Mouse (Mus musculus): ENCODE results near the gene Dbnl. TPM values are rescaled to one million over a fixed set of nuclear protein-coding genes. Genes with fewer than 3 reads are reported as not detected.

Dbnl gene
- 99.8 and 104 TPM in 2 replicates for polyA plus RNA-seq (2015; fragmentation: Nextera tagmentation; extraction: Ambion mirVana)

- peak within 1 kb of the TSS; percentile 97 for H3K27ac ChIP-seq (replicated peaks)
- DNase-seq (ENCODE audit: low spot score) (peak; percentile 98), ATAC-seq (ENCODE audit: low FRiP score, low TSS enrichment) (peak; percentile 96)
- TF ChIP-seq EP300 (optimal IDR thresholded peaks at IDR 0.05): no peak
- TF ChIP-seq CTCF (IDR thresholded peaks at IDR 0.05; ENCODE audit: low read depth): peak; percentile 83
- peak within 1 kb of the TSS; percentile 85 for H3K4me2 ChIP-seq (replicated peaks; ENCODE audit: low read depth)
- H3K9me3 ChIP-seq (ENCODE audit: control insufficient read depth, low read length): no peaks in the 10 kb centered on the region
- 0 out of 2 replicates have a peak, but pooled peaks cover 11% of the 10 kb centered on the region for H3K36me3 ChIP-seq (ENCODE audit: control insufficient read depth, insufficient read depth, low read length)
- under 1% methylated on average over 74 of the region's 74 CpGs for WGBS
- H3K9ac ChIP-seq (ENCODE audit: low read length): peak within 1 kb of the TSS; percentile 86
- H3K27me3 ChIP-seq (ENCODE audit: control insufficient read depth, insufficient read depth, low read length): no peaks in the 10 kb centered on the region
- H3K4me3 ChIP-seq (ENCODE audit: low read depth, low read length): peak within 1 kb of the TSS; percentile 90
- peaks cover 5% of the 10 kb centered on the region; the same call in 1 of the 2 replicates for H3K4me1 ChIP-seq (replicated peaks; ENCODE audit: control insufficient read depth, insufficient read depth)
These were observed at the start of gene Dbnl for GRCm38 (mm10) chr11:5788056-5789014. Dbnl (plus strand) TSS chr11:5788488.

- no peaks in the 10 kb centered on the region for H3K27me3 ChIP-seq (ENCODE audit: control insufficient read depth, insufficient read depth, low read length)
- peaks cover 4% of the 10 kb centered on the region; the same call in 1 of the 2 replicates for H3K4me1 ChIP-seq (replicated peaks; ENCODE audit: control insufficient read depth, insufficient read depth)
- no peaks in the 10 kb centered on the region for H3K9me3 ChIP-seq (ENCODE audit: control insufficient read depth, low read length)
- no peak for ATAC-seq (ENCODE audit: low FRiP score, low TSS enrichment)
- no peak overlapping the region for H3K9ac ChIP-seq (ENCODE audit: low read length)
- no peak overlapping the region for H3K4me2 ChIP-seq (replicated peaks; ENCODE audit: low read depth)
- no peak for TF ChIP-seq CTCF (IDR thresholded peaks at IDR 0.05; ENCODE audit: low read depth)
- H3K4me3 ChIP-seq (ENCODE audit: low read depth, low read length): no peak overlapping the region
- H3K27ac ChIP-seq (replicated peaks): no peak overlapping the region
- no peak for DNase-seq (ENCODE audit: low spot score)
- WGBS: 70% methylated on average over 5 of the region's 5 CpGs
- H3K36me3 ChIP-seq (ENCODE audit: control insufficient read depth, insufficient read depth, low read length): no peaks in the 10 kb centered on the region
These were observed 49.2 kb upstream of the Dbnl start for GRCm38 (mm10) chr11:5738888-5739632.

GRCm38 (mm10) chr11:5739846-5740245 is 48.4 kb upstream of the Dbnl start:
- no peak for ATAC-seq (ENCODE audit: low FRiP score, low TSS enrichment)
- peak overlapping the region; percentile 53; the same call in 1 of the 2 replicates for H3K27ac ChIP-seq (replicated peaks)
- WGBS: 54% methylated on average over 3 of the region's 3 CpGs

GRCm38 (mm10) chr11:5740599-5740964 is 47.7 kb upstream of the Dbnl start:
- peaks cover 4% of the 10 kb centered on the region; the same call in 1 of the 2 replicates for H3K4me1 ChIP-seq (replicated peaks; ENCODE audit: control insufficient read depth, insufficient read depth)
- H3K27ac ChIP-seq (replicated peaks): peak overlapping the region; percentile 95
- no peaks in the 10 kb centered on the region for H3K36me3 ChIP-seq (ENCODE audit: control insufficient read depth, insufficient read depth, low read length)
- WGBS: under 1% methylated on average over 26 of the region's 26 CpGs
- TF ChIP-seq CTCF (IDR thresholded peaks at IDR 0.05; ENCODE audit: low read depth): no peak
- no peak for TF ChIP-seq EP300 (optimal IDR thresholded peaks at IDR 0.05)
- DNase-seq (ENCODE audit: low spot score) (no peak), ATAC-seq (ENCODE audit: low FRiP score, low TSS enrichment) (peak; percentile 65)
- H3K4me2 ChIP-seq (replicated peaks; ENCODE audit: low read depth): peak overlapping the region; percentile 87
- H3K9me3 ChIP-seq (ENCODE audit: control insufficient read depth, low read length): no peaks in the 10 kb centered on the region
- peak overlapping the region; percentile 98 for H3K9ac ChIP-seq (ENCODE audit: low read length)
- H3K27me3 ChIP-seq (ENCODE audit: control insufficient read depth, insufficient read depth, low read length): no peaks in the 10 kb centered on the region
- peak overlapping the region; percentile 92 for H3K4me3 ChIP-seq (ENCODE audit: low read depth, low read length)

More at GRCm38 (mm10) chr11:5739846-5740245, 48.4 kb upstream of the Dbnl start:
- peak overlapping the region; percentile 87; the same call in 1 of the 2 replicates for H3K4me2 ChIP-seq (replicated peaks; ENCODE audit: low read depth)
- TF ChIP-seq EP300 (optimal IDR thresholded peaks at IDR 0.05): no peak
- no peak for TF ChIP-seq CTCF (IDR thresholded peaks at IDR 0.05; ENCODE audit: low read depth)
- no peak for DNase-seq (ENCODE audit: low spot score)
- H3K27me3 ChIP-seq (ENCODE audit: control insufficient read depth, insufficient read depth, low read length): no peaks in the 10 kb centered on the region
- no peaks in the 10 kb centered on the region for H3K9me3 ChIP-seq (ENCODE audit: control insufficient read depth, low read length)
- peaks cover 4% of the 10 kb centered on the region; the same call in 1 of the 2 replicates for H3K4me1 ChIP-seq (replicated peaks; ENCODE audit: control insufficient read depth, insufficient read depth)
- H3K36me3 ChIP-seq (ENCODE audit: control insufficient read depth, insufficient read depth, low read length): no peaks in the 10 kb centered on the region
- H3K4me3 ChIP-seq (ENCODE audit: low read depth, low read length): peak overlapping the region; percentile 92; the same call in 1 of the 2 replicates
- peak overlapping the region; percentile 2; the same call in 1 of the 2 replicates for H3K9ac ChIP-seq (ENCODE audit: low read length)

GRCm38 (mm10) chr11:5740965-5741627 is 47.2 kb upstream of the Dbnl start:
- H3K4me1 ChIP-seq (replicated peaks; ENCODE audit: control insufficient read depth, insufficient read depth): peaks cover 4% of the 10 kb centered on the region; the same call in 1 of the 2 replicates
- ATAC-seq (ENCODE audit: low FRiP score, low TSS enrichment): peak; percentile 95
- DNase-seq (ENCODE audit: low spot score): peak; percentile 85
- H3K4me2 ChIP-seq (replicated peaks; ENCODE audit: low read depth): peak overlapping the region; percentile 87
- peak overlapping the region; percentile 92 for H3K4me3 ChIP-seq (ENCODE audit: low read depth, low read length)
- peak overlapping the region; percentile 98 for H3K9ac ChIP-seq (ENCODE audit: low read length)
- no peaks in the 10 kb centered on the region for H3K27me3 ChIP-seq (ENCODE audit: control insufficient read depth, insufficient read depth, low read length)
- TF ChIP-seq CTCF (IDR thresholded peaks at IDR 0.05; ENCODE audit: low read depth): no peak
- TF ChIP-seq EP300 (optimal IDR thresholded peaks at IDR 0.05): no peak
- no peaks in the 10 kb centered on the region for H3K9me3 ChIP-seq (ENCODE audit: control insufficient read depth, low read length)
- no peaks in the 10 kb centered on the region for H3K36me3 ChIP-seq (ENCODE audit: control insufficient read depth, insufficient read depth, low read length)
- WGBS: under 1% methylated on average over 19 of the region's 50 CpGs
- H3K27ac ChIP-seq (replicated peaks): peak overlapping the region; percentile 95

Data from stomach, postnatal 0 days (tissue).